1 mouse cellular context compared by ENCODE assay signal in genomic region chr3:52101977-52102600, GRCm38 (mm10).
TF ChIP-seq lines count a peak whose summit lies in the region.

No protein-coding gene starts in this region.

TF ChIP-seq in MEL, 35 proteins besides CTCF, POLR2A, EP300 and RAD21 (continued from another document):
- TF ChIP-seq SIN3A (IDR thresholded peaks at IDR 0.05; ENCODE audit: low read length) (peak; percentile 79), POLR2AphosphoS5 (IDR thresholded peaks at IDR 0.05; ENCODE audit: borderline replicate concordance, low read depth, low read length) (no peak), E2F4 (IDR thresholded peaks at IDR 0.05; ENCODE audit: borderline replicate concordance, low read depth, low read length) (no peak), ZC3H11A (IDR thresholded peaks at IDR 0.05; ENCODE audit: low read depth, low read length) (no peak), ZKSCAN1 (IDR thresholded peaks at IDR 0.05; ENCODE audit: low read depth, low read length) (no peak), TBP (IDR thresholded peaks at IDR 0.05; ENCODE audit: low read depth, low read length) (no peak), MXI1 (IDR thresholded peaks at IDR 0.05; ENCODE audit: low read depth, low read length) (peak; percentile 8; the same call in 1 of the 2 replicates), TAL1 (IDR thresholded peaks at IDR 0.05; ENCODE audit: low read length) (no peak), CHD1 (IDR thresholded peaks at IDR 0.05; ENCODE audit: low read depth, low read length) (0 out of 2 replicates have a peak, but pooled peaks have one; percentile 39), RCOR1 (IDR thresholded peaks at IDR 0.05; ENCODE audit: low read depth, low read length) (no peak), ZMIZ1 (IDR thresholded peaks at IDR 0.05; ENCODE audit: low read depth, low read length) (no peak), MYB (IDR thresholded peaks at IDR 0.05; ENCODE audit: low read depth, low read length) (no peak)
